Mouse (Mus musculus): ENCODE data around the gene Tmem101. TPM values are rescaled to one million over a fixed set of nuclear protein-coding genes. Genes with fewer than 3 reads are reported as not detected.

Tmem101 gene
- total RNA-seq, 2 experiments from 2014 or later: 29.5 to 30.6 TPM

DNA sequence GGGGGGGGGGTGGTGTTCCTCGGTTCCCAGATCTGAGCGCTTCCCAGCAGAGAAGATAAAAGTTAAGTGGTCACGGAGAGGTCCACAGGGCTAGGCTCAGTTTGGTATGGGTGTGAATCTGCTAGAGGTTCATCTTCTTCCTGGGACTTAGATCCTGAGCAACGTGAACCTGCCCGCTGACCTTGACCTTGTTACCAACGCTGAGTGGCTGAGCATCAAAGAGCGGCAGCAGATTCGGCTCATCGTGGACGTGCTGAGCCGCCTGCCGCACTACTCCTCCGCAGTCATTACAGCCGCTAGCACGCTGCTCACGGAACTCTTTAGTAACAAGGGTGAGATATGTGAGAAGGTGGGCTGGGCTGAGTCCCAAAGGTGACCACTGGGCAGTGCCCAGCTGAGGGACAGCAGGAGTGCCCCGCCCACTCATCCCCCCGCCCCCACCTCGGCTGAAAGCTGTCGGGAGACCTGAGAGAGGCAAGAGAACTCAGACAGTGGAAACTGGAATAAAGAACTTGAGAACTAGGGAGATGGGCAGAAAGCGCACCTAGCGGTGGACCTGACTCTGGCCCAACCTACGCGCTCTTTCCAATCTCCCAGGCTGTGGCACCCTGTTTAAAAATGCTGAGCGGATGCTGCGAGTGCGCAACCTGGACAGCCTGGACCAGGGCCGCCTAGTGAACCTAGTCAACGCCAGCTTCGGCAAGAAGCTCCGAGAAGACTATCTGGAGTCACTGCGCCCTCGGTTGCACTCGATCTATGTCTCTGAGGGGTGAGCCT lies 8.8 kb downstream of the Tmem101 start:
- no peak for DNase-seq

DNA sequence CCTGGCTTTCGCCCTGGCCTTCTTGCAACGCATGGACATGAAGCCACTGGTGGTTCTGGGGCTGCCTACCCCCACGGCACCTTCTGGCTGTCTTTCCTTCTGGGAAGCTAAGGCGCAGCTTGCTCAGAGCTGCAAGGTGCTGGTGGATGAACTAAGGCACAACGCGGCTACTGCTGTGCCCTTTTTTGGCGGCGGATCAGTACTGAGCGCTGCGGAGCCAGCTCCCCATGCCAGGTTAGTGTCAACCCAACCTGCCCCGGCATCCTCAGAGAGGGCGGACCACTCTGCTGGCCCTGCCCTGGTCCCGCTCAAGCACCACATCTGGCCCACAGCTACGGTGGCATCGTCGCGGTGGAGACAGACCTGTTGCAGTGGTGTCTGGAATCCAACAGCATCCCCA lies 9.7 kb downstream of the Tmem101 start:
- no peak for DNase-seq

DNA sequence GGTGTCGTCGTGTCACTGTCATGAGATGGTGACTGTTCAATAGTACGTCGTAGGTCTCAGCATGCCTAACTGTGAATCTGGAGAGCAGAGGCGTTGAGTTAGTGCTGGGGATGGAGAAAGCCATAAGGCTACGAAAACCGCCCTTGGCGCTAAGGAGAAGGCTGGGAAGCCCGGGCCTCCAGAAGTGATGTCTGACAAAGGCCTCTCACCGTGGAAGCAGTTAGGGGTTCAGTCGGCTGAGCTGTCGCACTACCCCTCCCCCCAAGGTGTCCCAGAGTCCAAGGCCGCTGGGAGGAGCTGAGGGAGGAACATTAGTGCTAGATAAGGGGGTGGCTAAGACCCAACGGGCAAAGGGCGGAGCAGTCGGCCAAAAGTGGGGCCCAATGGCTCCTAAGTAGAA lies 10.2 kb downstream of the Tmem101 start:
- no peak for DNase-seq

DNA sequence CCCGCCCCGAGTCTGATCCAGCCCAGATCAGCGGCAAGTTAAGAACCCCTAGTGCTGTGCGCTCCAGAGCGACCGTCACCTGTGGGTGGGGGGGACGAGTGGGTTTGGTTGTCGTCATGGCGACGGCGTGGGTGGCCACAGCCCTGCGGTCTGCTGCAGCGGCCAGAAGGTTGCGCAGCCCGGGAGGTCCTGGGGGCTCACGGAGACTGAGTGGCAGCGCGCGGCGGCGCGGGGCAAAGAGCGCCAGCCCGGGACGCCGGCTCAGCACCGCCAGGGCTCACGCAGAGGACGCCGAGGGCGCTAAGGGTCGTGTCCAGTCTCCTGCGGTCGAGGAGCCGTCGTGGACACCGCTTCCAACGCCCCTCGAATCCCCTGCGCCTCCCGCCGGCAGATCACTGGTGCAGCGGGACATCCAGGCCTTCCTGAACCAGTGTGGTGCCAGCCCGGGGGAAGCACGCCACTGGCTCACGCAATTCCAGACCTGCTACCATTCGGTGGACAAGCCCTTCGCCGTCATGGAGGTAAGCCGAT lies 10.7 kb downstream of the Tmem101 start, which contains the start of gene Nags:
TSS of gene Nags (plus strand) at position 43 of the 531 bp plus-strand sequence.
- DNase-seq: no peak

DNA sequence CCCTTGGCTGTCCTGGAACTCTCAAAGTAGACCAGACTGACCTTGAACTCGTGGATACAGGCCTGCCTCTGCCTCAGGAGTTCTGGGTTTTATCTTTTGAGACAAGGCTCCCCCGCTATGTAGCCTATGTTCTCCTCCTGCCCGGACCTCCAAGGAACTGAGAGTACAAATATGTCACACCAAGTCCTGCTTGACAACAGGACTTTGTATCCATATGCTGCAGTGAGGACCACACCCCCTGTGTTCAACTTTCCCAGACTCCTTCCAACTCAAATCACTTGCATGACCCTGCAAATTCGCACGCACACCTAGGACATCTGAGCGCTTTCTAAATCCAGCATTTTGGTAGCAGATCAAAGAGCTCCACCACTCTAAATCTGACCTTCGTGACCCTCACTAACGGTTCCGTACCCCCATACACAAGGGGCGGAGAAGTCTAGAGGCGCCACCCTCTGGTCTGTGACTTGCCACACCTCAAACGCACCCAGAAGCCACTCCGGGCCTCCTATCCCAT lies 11.2 kb downstream of the Tmem101 start:
- DNase-seq: no peak

DNA sequence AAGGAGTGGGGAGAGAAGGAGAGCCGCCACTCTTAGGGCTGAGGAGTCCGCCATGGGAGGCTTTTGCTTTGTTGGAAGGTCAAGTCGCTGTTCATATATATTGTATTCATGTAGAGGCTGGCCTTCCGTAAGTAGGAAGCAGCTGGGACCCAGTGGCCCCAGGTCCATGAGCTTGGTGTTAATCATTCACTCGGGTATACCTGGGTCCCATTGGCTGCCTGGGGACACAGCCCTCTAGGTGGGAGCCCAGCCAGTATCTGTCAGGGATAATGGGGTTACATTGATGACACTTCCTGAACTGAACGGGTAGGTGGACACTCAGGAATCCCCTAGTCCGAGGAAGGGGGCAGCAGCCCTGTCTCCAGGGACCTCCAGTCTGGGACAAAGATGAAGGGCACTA lies 13.8 kb downstream of the Tmem101 start:
- no peak for DNase-seq

DNA sequence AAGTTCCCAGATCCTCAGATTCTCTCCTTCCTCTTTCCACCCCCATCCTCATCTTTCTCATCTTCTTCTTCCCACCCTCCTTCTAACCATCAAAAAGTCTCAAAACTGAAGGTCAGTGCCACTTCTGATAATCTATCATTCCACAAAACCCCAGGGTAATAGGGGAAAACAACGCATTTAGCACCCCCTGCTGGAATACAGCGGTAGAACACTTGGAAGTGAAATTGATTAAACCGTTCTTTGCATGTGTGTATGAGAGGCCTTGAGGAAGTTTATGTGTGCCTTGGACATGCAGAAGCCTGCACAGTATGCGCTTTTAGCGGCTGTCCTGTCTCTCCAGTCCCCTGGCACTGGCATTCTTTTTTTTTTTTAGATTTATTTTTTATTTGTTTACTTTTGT lies 15.7 kb downstream of the Tmem101 start:
- DNase-seq: peak in 1 of 2 experiments; percentile 55

DNA sequence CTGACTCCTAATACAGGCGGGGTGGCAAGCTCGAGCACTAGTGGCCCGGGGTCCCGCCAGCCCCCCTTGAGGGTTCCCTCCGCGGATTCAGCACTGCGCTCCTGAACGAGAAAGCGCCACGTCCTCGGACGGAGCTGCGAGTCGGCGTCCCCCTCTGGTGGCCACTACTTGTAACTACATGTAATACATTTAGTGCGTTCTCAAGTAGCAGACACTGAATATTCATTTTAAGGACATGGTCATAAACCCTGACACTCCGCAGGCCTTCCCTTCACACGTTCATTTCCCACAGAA lies 17.8 kb downstream of the Tmem101 start:
- peak; percentile 45 to 62 for DNase-seq

DNA sequence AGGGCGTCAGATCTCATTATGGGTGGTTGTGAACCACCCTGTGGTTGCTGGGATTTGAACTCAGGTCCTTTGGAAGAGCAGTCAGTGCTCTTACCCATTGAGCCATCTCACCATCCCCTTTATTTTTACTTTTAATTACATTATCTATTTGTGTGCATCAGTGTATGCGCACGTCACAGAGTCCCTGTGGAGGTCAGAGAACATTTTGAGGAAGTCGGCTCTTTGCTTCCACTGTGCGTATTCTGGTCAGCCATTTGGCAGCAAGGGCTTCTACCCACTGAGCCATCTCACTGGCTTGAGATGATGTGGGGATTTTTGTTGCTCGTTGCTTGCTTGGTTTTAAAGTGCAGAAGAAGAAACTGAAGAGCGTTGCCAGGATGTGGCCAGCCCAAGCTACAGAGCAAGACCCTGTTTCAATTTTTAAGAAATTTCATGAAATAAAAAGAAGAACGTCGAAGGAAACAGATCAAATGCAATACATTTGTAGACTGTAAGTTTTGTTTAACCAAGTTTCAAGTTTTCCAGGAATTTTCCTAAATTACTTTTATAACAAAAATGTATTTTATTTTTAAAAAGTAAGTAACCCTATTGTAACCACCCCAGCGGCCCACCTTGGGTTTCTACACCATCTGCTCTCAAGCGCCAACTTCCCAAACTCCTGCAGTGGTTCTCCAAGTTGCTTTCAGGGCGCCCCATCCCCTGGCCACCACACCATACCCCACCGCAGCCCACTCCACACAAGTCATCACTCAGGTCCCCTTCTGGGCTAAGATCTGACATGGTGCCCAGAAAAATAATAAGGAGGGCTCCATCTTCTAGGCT lies 18.4 kb downstream of the Tmem101 start:
- no peak for DNase-seq

DNA sequence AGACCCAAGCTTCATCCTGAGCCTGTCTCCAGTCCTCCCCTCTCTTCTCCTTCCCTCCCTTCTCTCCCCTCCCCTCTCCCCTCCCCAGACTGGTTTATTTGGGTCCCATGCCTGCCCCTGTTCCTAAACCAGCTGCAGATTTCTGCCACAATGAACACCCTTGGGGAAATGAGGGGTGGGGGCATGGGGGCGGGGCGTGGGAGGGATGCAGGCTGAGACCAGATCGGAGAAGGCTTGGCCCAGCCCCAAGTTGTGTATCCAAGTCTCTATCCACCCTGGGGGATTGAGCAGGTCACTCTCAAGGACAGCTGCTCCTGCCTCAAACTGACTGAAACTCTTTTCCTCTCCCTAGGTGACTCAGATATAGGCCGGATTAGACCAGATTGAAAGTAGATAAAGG lies 21.7 kb downstream of the Tmem101 start:
- DNase-seq: no peak

DNA sequence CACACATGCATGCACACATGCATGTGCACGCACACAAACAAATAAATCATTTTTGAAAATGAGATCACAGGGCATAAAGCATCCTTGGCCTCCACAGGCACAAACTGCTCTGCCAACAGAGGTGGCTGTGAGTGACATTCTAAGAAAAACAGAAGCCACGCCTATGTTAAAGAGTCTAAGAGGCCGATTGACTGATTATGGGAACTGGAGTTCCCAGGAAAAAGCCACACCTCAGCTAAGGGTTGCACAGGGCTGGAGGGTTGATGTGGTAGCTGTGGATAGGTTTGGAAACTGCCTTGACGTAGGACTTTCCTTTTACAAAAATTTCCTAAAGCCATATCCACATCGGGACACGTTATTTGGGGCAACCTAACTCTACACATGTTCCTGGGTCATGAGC lies 38.8 kb downstream of the Tmem101 start:
- no peak for DNase-seq

DNA sequence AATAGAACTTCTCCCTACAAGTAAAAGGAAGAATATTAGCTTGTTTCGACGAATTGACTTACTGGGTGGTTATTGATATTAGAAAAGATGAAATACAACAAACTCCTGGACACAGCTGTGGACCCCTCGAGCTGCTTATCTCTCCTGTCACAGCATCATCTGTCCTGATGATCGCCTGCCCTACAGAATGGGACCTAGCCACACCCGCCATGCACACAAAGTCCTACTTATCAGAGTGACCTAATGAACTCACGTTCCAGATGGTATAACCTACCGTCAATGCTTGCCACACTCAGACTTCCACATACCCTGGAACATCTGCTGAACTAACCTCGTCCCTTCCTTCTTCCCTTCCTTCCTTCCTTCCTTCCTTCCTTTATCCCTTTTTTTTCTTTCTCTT lies 40.0 kb downstream of the Tmem101 start:
- DNase-seq: no peak

DNA sequence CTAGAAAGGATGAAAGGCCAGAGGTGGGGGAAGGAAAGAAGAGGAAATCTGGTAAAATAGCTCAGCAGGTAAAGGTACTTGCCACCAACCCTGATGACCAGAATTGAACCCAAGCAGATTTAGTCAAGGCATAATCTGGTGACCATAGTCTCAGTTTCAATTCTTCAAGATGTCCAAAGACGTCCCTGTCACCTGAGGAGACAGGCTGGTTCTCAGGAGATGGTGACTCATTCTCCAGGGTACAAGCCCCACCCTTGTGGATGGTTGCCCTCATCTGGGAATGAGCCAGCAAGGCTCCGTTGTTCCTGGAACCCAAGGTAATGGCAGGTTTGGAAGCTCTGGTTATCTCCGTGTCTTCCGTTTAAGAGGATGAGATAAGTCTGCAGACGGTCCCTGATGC lies 44.6 kb downstream of the Tmem101 start:
- DNase-seq: no peak

DNA sequence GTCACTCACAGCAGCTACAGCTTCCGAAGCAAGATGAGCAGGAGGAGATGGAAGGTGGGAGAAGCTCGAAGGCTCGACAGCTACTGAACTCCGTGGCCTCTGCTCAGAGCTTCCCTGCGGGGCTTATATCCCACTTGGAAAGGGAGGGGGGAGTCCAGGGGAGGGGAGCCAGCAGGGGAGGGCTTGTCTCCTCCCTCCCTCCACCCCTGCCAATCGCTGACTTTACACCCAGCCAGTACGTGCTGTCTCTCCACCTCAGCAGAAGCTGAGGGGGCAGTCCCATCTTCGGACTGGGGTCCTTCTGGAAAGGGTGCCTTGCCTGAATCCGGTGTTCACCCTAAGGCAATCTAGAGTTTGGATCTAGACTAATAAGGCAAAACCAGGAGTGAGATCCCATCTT lies 48.5 kb downstream of the Tmem101 start, which contains the start of gene Pyy:
TSS of gene Pyy (minus strand) at position 101 of the 400 bp plus-strand sequence.
- no peak for DNase-seq

DNA sequence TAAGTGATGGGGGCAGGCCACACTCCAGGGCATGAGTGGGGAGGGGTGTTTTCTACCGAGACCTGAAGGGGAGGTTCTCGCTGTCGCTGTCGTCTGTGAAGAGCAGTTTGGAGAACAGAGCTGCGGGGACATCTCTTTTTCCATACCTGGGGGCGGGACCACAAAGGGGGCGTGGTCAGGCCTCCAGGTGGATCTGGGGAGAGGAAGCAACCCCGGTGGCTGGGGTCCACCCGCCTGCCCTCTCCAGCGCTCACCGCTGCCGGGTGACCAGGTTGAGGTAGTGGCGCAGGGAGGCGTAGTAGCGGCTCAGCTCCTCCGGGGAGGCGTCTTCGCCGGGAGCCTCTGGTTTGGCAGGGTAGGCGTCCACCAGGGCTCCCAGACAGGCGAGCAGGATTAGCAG lies 49.3 kb downstream of the Tmem101 start:
- DNase-seq: no peak

Other genes with a start within 250 kb of the Tmem101 start
- gene Sost, start 189.4 kb downstream of the Tmem101 start, total RNA-seq (2021): not detected
- not detected for gene Cfap97d1, start 172.1 kb downstream of the Tmem101 start, total RNA-seq (2021)
- 100 to 1,000 TPM; 138 to 158 TPM for gene Dusp3, start 169.4 kb downstream of the Tmem101 start, total RNA-seq (2021)
- 10 to 100 TPM; 88.5 to 90.2 TPM for gene Mpp3, start 127.9 kb downstream of the Tmem101 start, total RNA-seq (2021)
- not detected for gene Cd300lg, start 114.9 kb downstream of the Tmem101 start, total RNA-seq (2021)
- 100 to 1,000 TPM; 138 to 139 TPM for gene Mpp2, start 67.9 kb downstream of the Tmem101 start, total RNA-seq (2021)
- not detected for gene Ppy, start 55.1 kb downstream of the Tmem101 start, total RNA-seq (2021)
- gene Pyy, start 48.6 kb downstream of the Tmem101 start, total RNA-seq (2021): not detected
- not detected for gene Nags, start 10.9 kb downstream of the Tmem101 start, total RNA-seq (2021)
- gene Lsm12, start 28.9 kb upstream of the Tmem101 start, total RNA-seq (2021): 10 to 100 TPM; 59.4 to 60.8 TPM
- 10 to 100 TPM; 52.0 to 58.5 TPM for gene G6pc3, start 33.2 kb upstream of the Tmem101 start, total RNA-seq (2021)
- gene Hdac5, start 73.8 kb upstream of the Tmem101 start, total RNA-seq (2021): 100 to 1,000 TPM; 227 to 234 TPM
- 1 to 10 TPM in 1 of 2 experiments, under 1 TPM in 1; 0.58 to 1.5 TPM for gene BC030867, start 92.5 kb upstream of the Tmem101 start, total RNA-seq (2021)
- gene Asb16, start 112.3 kb upstream of the Tmem101 start, total RNA-seq (2021): 1 to 10 TPM; 1.0 to 1.2 TPM
- gene Tmub2, start 128.5 kb upstream of the Tmem101 start, total RNA-seq (2021): 10 to 100 TPM; 64.2 to 64.8 TPM
- 100 to 1,000 TPM; 172 to 173 TPM for gene Atxn7l3, start 140.2 kb upstream of the Tmem101 start, total RNA-seq (2021)
- 100 to 1,000 TPM; 127 to 128 TPM for gene Ubtf, start 163.3 kb upstream of the Tmem101 start, total RNA-seq (2021)
- gene Slc4a1, start 209.8 kb upstream of the Tmem101 start, total RNA-seq (2021): under 1 TPM; 0.10 to 0.15 TPM
- 100 to 1,000 TPM; 455 to 507 TPM for gene Rundc3a, start 237.0 kb upstream of the Tmem101 start, total RNA-seq (2021)

All from layer of hippocampus, postnatal 36 days (tissue).